Mouse (Mus musculus) thymus, adult 2 months (tissue): ENCODE results near the gene Cdon.

Experiments used
- CTCF ChIP-seq: fragments of 200-500 bp; IDR thresholded peaks from 2 replicates; pipeline ENCODE4 v1.5.1; 2012; ENCODE audit warnings: mild to moderate bottlenecking, control low read depth, low read length, moderate library complexity, borderline replicate concordance; ENCODE audit not compliant: control insufficient read depth, poor library complexity, insufficient read depth; ENCODE audit errors: extremely low read depth
- POLR2A ChIP-seq: fragments of 200-500 bp; IDR thresholded peaks from 2 replicates; pipeline ENCODE4 v1.6.1; 2012; ENCODE audit warnings: mild to moderate bottlenecking, low read length, control low read depth, moderate library complexity; ENCODE audit not compliant: control insufficient read depth, poor library complexity, insufficient read depth; ENCODE audit errors: extremely low read depth

GRCm38 (mm10) chr9:35495471-35495870 lies 74.5 kb downstream of the Cdon start:
- TF ChIP-seq CTCF, result no peak
- TF ChIP-seq POLR2A, result no peak
